Mouse (Mus musculus) E14TG2a.4 (cell line): Measurements from ENCODE around the gene Olfr924.
"Not testable (repeated sequence)": the region's sequence is repeated elsewhere in the genome, so short reads cannot be mapped to it uniquely, and the experiment has no call there.

ENCODE experiments used
- H3K27me3 ChIP-seq: 2 replicates; pipeline ENCODE4 v1.6.1; 2014; ENCODE audit warnings: low read length, control low read depth; ENCODE audit not compliant: insufficient read depth
- H3K36me3 ChIP-seq: 2 replicates; pipeline ENCODE4 v1.6.1; 2014; ENCODE audit warnings: low read length, control low read depth; ENCODE audit not compliant: insufficient read depth
- H3K4me1 ChIP-seq: replicated peaks from 2 replicates; pipeline ENCODE4 v1.6.1; 2014; ENCODE audit warnings: low read depth, low read length, control low read depth
- H3K4me3 ChIP-seq: replicated peaks from 2 replicates; pipeline ENCODE4 v1.5.1; 2014; ENCODE audit warnings: mild to moderate bottlenecking, low read length
- H3K9me3 ChIP-seq: 2 replicates; pipeline ENCODE4 v1.6.1; 2014; ENCODE audit warnings: low read length, control low read depth
- CTCF ChIP-seq: conservative IDR thresholded peaks from 2 replicates; pipeline ENCODE4 v1.5.1; 2014; ENCODE audit warnings: low read length
- NANOG ChIP-seq: IDR thresholded peaks from 2 replicates; pipeline ENCODE4 v1.6.1; 2014; ENCODE audit warnings: borderline replicate concordance, low read length, mixed read lengths
- POU5F1 ChIP-seq: IDR thresholded peaks from 2 replicates; pipeline ENCODE4 v1.6.1; 2014; ENCODE audit warnings: low read length, borderline replicate concordance

Olfr924 gene

GRCm38 (mm10) chr9:38844149-38844548, at the start of gene Olfr924:
Gene Olfr924, plus strand, starts transcription at chr9:38844449.
- TF ChIP-seq NANOG (no peak), CTCF (no peak), POU5F1 (no peak)
- Histone ChIP-seq H3K9me3 (peaks cover 4% of the 10 kb centered on the region), H3K27me3 (no peaks in the 10 kb centered on the region), H3K4me1 (peaks cover 17% of the 10 kb centered on the region), H3K4me3 (no peak within 1 kb of the TSS), H3K36me3 (no peaks in the 10 kb centered on the region)

- Histone ChIP-seq H3K36me3 (no peaks in the 10 kb centered on the region), H3K27me3 (no peaks in the 10 kb centered on the region), H3K9me3 (peaks cover 46% of the 10 kb centered on the region), H3K4me1 (no peaks in the 10 kb centered on the region), H3K4me3 (no peak overlapping the region)
- TF ChIP-seq NANOG, result no peak
- TF ChIP-seq POU5F1, result no peak
- TF ChIP-seq CTCF, result no peak
Measured at GRCm38 (mm10) chr9:38805696-38806095, 38.6 kb upstream of the Olfr924 start.

GRCm38 (mm10) chr9:38814314-38814713, 29.9 kb upstream of the Olfr924 start, which contains the start of gene Olfr922:
Gene Olfr922, plus strand, starts transcription at chr9:38814614.
- Histone ChIP-seq H3K36me3 (no peaks in the 10 kb centered on the region), H3K4me1 (no peaks in the 10 kb centered on the region), H3K9me3 (peaks cover 23% of the 10 kb centered on the region), H3K27me3 (no peaks in the 10 kb centered on the region), H3K4me3 (no peak within 1 kb of the TSS)
- TF ChIP-seq CTCF, result no peak
- no peak for TF ChIP-seq POU5F1
- no peak for TF ChIP-seq NANOG

DNA sequence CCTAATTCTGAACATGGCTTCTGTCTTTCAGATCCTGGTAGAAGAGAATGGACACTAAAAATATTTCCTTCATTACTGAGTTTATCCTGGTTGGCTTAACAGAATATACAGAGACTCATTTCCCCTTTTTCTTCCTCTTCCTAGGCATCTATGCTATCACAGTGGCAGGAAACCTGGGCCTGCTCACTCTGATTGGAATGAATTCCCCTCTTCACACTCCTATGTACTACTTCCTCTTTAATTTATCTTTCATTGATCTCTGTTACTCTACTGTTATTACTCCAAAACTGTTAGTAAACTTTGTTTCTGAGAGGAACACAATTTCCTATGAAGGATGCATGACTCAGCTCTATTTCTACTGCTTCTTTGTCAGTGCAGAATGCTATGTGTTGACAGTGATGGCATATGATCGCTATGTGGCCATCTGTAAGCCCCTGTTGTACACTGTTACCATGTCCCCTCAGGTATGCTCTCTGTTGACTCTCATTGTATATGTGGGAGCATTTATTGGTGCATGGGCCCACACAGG, 28.7 kb upstream of the Olfr924 start:
- H3K9me3 ChIP-seq, result peaks cover 13% of the 10 kb centered on the region; the same call in 1 of the 2 replicates
- H3K36me3 ChIP-seq, result no peaks in the 10 kb centered on the region
- H3K27me3 ChIP-seq, result no peaks in the 10 kb centered on the region
- H3K4me1 ChIP-seq, result no peaks in the 10 kb centered on the region
- no peak for TF ChIP-seq POU5F1
- no peak for TF ChIP-seq CTCF
- no peak for TF ChIP-seq NANOG
- no peak overlapping the region for H3K4me3 ChIP-seq

DNA sequence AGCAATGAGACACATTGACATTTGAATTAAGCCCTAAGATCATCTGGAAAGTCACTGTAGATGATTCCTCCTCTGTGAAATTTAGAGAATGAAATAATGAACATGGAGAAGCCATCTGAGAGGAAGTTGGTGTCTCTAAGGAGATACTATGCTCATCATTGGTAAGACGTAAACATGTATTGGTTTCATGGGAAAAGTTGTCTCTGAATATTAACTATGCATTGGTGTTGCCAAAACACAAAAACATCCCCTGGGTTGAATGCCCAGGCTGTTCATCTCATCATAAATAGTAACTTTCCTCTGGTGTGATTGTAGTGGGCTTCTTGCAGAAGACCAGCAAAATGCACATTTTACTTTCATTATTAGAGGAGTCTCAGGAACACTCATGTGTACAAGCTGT, 18.0 kb upstream of the Olfr924 start, which contains the start of gene Olfr923:
Gene Olfr923, plus strand, starts transcription at position 301 of the 400 bp plus-strand sequence.
- Histone ChIP-seq H3K4me3 (no peak within 1 kb of the TSS), H3K27me3 (no peaks in the 10 kb centered on the region), H3K9me3 (peaks cover 5% of the 10 kb centered on the region; the same call in 1 of the 2 replicates), H3K36me3 (peaks cover 4% of the 10 kb centered on the region), H3K4me1 (no peaks in the 10 kb centered on the region)
- TF ChIP-seq POU5F1, result no peak
- no peak for TF ChIP-seq CTCF
- TF ChIP-seq NANOG, result no peak

DNA sequence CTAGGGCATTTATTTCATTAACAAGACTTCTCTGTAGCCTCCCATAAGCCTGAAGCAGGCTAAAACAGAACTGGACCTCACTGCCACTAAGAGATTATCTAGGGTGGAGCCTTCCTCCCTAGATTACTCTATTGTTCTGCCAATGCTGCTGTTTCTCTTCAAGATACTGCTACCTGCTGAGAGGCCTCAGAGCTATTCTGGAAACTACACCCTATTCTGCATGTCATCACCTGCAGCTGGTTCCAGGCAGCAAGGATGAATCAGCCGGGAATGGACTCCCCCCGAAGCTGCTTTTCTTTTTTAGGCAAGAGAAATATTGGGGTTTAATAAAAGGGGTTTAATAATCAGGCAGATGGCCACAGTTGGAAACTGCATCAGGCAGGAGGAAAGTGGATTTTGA, 11.2 kb upstream of the Olfr924 start:
- H3K27me3 ChIP-seq, result no peaks in the 10 kb centered on the region
- peaks cover 9% of the 10 kb centered on the region; the same call in 1 of the 2 replicates for H3K9me3 ChIP-seq
- peaks cover 7% of the 10 kb centered on the region for H3K4me1 ChIP-seq
- peaks cover 9% of the 10 kb centered on the region for H3K36me3 ChIP-seq
- TF ChIP-seq POU5F1 (no peak), NANOG (peak; percentile 75), CTCF (no peak)
- H3K4me3 ChIP-seq, result no peak overlapping the region

GRCm38 (mm10) chr9:38854760-38855159, 10.5 kb downstream of the Olfr924 start, which contains the start of gene Olfr26:
Gene Olfr26, plus strand, starts transcription at chr9:38855060.
- Histone ChIP-seq H3K27me3 (no peaks in the 10 kb centered on the region), H3K4me3 (no peak within 1 kb of the TSS), H3K9me3 (no peaks in the 10 kb centered on the region), H3K36me3 (no peaks in the 10 kb centered on the region), H3K4me1 (no peaks in the 10 kb centered on the region)
- TF ChIP-seq NANOG (no peak), CTCF (no peak), POU5F1 (no peak)

DNA sequence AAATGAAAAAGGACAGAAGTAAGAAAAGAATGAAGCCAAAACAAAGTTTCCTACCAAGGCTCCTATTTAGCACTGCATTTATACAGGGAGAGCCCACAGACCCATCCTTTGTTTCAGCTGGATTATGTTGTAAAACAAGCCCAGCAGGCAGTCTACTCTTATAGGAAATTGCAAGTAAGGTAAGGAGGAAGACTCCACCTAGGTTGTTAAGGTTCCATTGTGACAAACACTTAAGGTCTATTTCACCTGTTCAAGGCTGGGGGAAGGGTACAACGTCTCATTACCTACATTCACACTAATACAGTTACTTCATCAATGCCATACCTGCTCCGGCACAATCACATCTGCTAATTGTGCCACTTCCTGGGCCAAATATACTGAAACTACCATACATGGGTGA, 30.6 kb downstream of the Olfr924 start:
- peak overlapping the region; percentile 39; the same call in 1 of the 2 replicates for H3K4me3 ChIP-seq
- peak; percentile 75; the same call in 1 of the 2 replicates for TF ChIP-seq NANOG
- not testable (repeated sequence) for H3K36me3 ChIP-seq, H3K9me3 ChIP-seq, H3K27me3 ChIP-seq
- peaks cover 37% of the 10 kb centered on the region for H3K4me1 ChIP-seq

- Histone ChIP-seq H3K36me3 (peaks cover 11% of the 10 kb centered on the region), H3K4me3 (no peak within 1 kb of the TSS), H3K4me1 (peaks cover 37% of the 10 kb centered on the region), H3K27me3 (no peaks in the 10 kb centered on the region), H3K9me3 (peaks cover 27% of the 10 kb centered on the region)
- TF ChIP-seq NANOG (no peak), POU5F1 (no peak), CTCF (no peak)
Measured at GRCm38 (mm10) chr9:38876826-38877225, 32.6 kb downstream of the Olfr924 start, which contains the start of gene Olfr926. Gene Olfr926, plus strand, starts transcription at chr9:38877126.
